Mouse (Mus musculus): ENCODE results near the gene Cotl1.
"Not testable (repeated sequence)": the region's sequence is repeated elsewhere in the genome, so short reads cannot be mapped to it uniquely, and the experiment has no call there.

Gene Cotl1

DNA sequence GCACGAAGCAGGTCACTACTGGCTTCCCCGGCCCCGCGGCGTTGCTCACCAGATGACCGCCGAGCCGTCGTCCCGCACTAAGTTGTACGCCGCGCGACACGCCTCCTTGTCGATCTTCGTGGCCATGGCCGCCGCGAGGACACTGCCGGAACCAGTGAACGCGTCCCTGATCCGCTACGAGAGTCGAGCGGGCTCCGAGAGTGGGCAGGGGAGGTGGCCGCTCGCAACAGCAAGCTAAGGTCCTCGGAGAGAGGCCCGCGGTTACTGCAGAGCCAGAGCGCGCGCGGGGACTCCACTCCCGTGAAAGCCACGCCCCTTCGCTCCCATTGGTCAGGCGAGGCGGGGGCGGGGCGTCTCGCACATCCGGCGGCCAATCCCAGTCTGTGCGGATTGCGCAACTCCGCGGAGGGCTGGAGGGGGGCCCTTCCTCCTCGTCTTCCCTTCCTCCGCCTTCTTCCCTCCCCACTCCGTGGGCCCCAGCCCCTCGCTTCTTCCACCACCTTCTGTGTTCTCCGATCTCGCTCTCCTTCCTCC lies at the start of gene Cotl1:
TSS of gene Cotl1 (minus strand) at position 270 of the 534 bp plus-strand sequence.
- DNase-seq (ENCODE audit: low read depth, low spot score) = peak; percentile 84

DNA sequence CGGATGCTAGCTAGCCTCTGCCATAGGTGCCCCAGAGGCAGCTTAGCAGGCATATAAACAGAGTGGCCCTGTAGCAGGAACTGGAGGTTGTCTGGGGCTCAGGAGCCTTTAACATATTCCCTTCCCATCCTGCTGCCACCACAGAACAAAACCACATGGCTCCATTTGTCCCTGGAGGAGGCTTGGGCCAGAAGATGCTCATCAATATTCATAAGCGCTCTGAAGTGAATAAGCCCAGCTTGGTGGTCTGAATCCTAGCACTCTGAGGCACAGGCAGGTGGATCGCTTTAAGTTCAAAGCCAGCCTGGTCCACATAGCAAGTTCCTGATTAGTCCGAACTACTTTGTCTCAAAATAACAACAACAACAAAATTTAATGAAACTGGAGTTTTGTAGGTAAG lies 47.7 kb upstream of the Cotl1 start:
- no peak for DNase-seq (ENCODE audit: low read depth, low spot score)

DNA sequence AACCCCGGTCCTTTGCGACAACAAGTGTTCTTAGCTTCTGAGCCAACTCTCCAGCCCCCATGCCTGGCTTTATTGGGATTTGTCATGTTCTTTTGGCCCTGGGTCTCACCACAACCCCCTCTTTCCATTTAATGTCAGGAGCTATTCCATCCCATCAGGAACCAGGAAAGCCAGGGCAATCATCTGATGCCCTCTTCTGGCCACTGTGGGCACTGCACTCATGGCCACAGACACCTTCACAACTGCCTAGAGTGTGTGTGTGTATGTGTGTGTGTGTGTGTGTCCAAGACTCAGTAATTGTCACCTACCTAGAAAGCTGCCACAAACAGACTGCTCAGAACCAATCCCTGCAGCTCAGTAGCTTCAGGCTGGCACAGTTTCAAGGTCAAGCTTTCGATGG lies 46.8 kb upstream of the Cotl1 start:
- DNase-seq (ENCODE audit: low read depth, low spot score) = peak; percentile 44

GRCm38 (mm10) chr8:119885612-119886011 lies 45.3 kb upstream of the Cotl1 start:
- peak; percentile 87 for DNase-seq (ENCODE audit: low read depth, low spot score)

- DNase-seq (ENCODE audit: low read depth, low spot score) = no peak
These were observed 42.9 kb upstream of the Cotl1 start for GRCm38 (mm10) chr8:119883281-119883680.

DNA sequence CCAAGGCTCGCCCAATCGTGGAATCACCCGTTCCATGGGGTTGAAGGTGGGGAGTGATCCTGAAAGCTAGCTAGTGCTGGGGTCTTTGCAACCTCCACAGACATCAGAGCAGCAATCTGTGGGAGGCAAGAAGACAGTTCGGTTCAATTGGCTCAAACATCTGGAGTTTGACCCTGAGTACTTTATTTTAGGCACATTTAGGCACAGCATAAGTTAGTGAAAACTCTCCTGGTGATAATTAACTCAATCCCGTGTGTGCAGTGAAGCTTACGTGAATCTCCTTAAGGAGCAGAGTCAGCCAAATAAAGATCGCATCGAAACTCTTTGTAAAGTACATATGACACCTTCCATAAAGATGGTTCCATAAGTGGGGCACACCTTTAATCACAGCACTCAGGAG lies 41.6 kb upstream of the Cotl1 start:
- no peak for DNase-seq (ENCODE audit: low read depth, low spot score)

GRCm38 (mm10) chr8:119881301-119881700 lies 41.0 kb upstream of the Cotl1 start:
- no peak for DNase-seq (ENCODE audit: low read depth, low spot score)

GRCm38 (mm10) chr8:119873181-119873580 lies 32.8 kb upstream of the Cotl1 start:
- peak; percentile 42 for DNase-seq (ENCODE audit: low read depth, low spot score)

DNA sequence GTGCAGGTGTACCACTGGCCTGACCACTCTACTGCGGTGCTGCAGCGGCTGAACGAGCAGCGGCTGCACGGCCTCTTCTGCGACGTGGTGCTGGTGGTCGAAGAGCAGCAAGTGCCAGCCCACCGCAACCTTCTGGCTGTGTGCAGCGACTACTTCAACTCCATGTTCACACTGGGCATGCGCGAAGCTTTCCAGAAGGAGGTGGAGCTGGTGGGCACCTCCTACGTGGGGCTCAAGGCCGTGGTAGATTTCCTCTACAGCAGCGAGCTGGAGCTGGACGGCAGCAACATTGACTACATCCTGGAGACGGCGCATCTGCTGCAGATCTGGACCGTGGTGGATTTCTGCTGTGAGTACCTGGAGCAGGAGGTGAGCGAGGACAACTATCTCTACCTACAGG lies 29.3 kb upstream of the Cotl1 start:
- DNase-seq (ENCODE audit: low read depth, low spot score) = no peak

GRCm38 (mm10) chr8:119862749-119863148 lies 22.4 kb upstream of the Cotl1 start:
- no peak for DNase-seq (ENCODE audit: low read depth, low spot score)

DNA sequence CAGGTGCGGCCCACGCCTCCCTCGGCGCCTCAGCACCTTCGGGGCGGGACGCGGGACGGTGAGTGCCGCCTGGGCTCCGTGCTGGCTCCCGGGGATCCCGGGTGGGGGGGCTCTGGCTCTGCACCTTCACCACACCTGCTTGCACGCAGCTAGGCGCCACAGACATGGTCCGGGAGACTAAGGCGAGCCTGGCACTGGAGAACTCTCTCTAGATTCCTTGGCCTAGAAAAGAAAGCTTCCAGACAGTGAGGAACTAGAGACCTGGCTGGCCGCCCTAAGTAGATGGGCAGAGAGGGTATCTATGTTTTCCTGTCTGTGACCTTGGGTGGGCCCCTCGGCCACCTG lies 22.0 kb upstream of the Cotl1 start:
- DNase-seq (ENCODE audit: low read depth, low spot score) = no peak

DNA sequence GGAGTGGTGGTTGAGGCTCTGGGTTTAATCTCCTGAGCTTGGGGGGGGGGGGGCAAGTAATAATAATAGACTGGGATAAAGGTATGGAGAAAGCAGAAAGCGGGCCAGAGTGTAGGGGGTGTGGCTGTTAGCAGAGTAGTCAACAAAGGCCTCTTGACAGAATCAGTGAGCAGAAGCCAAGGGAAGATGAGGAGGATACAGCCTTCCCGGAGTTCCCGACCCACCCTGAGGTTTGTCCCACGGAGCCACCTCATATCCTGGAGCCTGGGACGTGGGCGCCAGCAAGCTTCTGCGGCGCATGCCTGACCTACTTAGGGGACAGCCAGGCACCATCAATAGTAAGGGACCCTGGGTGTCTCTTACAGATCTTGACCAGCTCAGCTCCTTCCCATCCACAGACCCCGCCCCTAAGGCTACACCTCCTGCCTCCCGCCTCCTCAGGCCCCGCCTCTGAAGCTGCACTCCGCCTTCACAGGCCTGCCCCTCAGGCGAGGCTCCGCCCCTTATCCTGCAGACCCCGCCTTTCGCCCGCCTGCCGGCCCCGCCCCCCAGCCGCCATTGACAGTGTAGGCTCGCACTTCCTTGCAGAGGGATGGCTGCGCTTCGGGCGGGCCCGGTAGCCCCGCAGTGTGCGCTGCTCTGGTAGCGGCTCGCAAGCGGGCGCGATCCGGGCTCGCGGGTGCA lies 21.5 kb upstream of the Cotl1 start, which contains the start of gene Klhl36:
TSS of gene Klhl36 (plus strand) at position 561 of the 684 bp plus-strand sequence.
- peak; percentile 86 for DNase-seq (ENCODE audit: low read depth, low spot score)

- no peak for DNase-seq (ENCODE audit: low read depth, low spot score)
These were observed 17.4 kb upstream of the Cotl1 start for GRCm38 (mm10) chr8:119857767-119858166.

GRCm38 (mm10) chr8:119855656-119856055 lies 15.3 kb upstream of the Cotl1 start:
- no peak for DNase-seq (ENCODE audit: low read depth, low spot score)

DNA sequence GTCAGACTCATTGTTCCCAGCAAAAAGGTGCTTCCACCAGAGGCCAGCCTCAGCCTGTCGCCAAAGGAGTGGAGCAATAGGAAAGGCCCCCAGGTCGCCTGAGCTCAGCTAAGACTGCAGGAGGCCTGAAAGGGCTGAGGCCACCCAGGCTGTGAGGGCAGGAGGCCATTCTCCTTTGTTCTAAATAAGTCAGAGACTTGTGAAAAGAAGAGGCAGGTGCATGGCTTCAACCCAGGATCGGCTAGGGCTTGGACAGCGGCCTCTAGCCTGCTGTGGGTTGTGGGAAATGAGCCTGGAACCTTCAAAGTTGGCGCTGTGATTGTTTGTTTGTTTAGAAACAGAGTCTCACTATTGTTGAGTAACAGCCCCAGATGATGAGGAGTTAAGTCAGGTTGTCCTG lies 13.7 kb upstream of the Cotl1 start:
- DNase-seq (ENCODE audit: low read depth, low spot score) = no peak

GRCm38 (mm10) chr8:119853521-119853920 lies 13.2 kb upstream of the Cotl1 start:
- no peak for DNase-seq (ENCODE audit: low read depth, low spot score)

- no peak for DNase-seq (ENCODE audit: low read depth, low spot score)
These were observed 7.0 kb upstream of the Cotl1 start for GRCm38 (mm10) chr8:119847232-119847922.

- DNase-seq (ENCODE audit: low read depth, low spot score) = not testable (repeated sequence)
These were observed 5.4 kb upstream of the Cotl1 start for GRCm38 (mm10) chr8:119845741-119846140.

GRCm38 (mm10) chr8:119844577-119844976 lies 4.2 kb upstream of the Cotl1 start:
- DNase-seq (ENCODE audit: low read depth, low spot score) = no peak

DNA sequence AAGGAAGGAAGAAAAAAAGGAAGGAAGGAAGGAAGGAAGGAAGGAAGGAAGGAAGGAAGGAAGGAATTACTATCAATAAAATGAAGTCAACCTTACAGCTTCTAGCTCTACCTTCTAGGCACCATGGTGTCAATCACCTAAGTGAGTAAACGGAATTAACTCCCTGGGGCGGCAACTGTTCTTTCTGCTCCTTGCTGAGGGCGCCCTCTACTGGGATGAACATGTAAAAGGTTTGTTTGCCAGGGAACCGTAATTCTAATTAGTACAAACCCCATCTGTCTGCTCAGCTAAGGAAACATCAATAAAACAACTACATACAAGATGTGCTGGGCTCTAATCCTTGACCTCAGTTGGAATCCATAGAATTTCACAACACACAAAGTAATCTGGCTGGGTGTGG lies 3.1 kb upstream of the Cotl1 start:
- peak; percentile 79 for DNase-seq (ENCODE audit: low read depth, low spot score)

GRCm38 (mm10) chr8:119840905-119841411 lies 614 bp upstream of the Cotl1 start:
- no peak for DNase-seq (ENCODE audit: low read depth, low spot score)

DNA sequence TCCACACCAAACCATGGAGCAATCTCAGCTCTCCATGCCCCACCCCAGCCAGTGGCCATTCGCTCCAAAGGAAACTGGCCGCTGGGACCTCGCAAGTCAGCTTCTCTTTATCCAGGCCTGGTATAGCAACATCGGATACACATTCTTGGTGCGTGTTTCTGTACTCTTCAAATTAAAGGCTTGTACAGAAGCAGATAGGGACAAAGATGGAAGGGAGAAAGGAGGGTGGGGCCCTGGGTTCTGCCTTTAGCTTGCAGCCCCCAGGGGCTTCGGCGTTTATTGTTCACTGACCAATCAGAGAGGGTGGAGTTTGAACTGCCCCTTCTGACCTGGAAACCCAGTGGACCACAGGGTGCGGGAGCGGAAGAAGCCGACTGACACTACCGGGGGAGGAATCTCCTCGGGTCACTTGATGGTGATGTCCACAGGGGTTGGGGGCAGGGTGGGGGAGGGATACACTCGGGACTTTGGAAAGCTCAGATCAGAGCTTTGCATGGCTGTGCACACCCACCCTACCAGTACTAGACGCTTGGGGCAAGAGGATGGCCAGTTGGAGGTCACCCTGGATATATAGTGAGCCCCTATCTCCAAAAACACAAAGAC lies 824 bp downstream of the Cotl1 start:
- no peak for DNase-seq (ENCODE audit: low read depth, low spot score)

DNA sequence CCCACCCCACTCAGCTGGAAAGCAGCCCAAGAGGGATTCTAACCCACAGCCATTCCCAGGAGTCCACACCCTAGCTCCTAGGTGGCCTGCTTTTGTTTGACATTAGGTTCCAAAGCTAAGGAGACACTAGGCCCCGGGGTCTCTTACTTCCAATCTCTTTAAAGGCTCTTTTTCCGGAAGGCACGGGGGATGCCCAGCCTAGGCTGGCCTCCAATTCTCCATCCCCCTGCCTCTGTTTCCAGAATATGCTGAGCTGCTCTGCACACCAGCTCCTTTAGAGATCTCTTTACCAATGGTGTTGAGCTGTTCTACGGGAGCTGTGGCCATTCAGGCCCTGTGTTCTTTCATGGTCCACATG lies 1.4 kb downstream of the Cotl1 start:
- DNase-seq (ENCODE audit: low read depth, low spot score) = no peak
